Mouse (Mus musculus) c-Kit-negative CD71-positive TER-119-positive erythroid progenitor cells, embryonic 14.5 days (primary cell): ENCODE results near the gene Macrod1.

Experiments used
- DNase-seq: peaks from one replicate; pipeline ENCODE4 v3.0.0-alpha.2; 2013; ENCODE audit warnings: low read depth, low spot score

The Macrod1 gene

DNA sequence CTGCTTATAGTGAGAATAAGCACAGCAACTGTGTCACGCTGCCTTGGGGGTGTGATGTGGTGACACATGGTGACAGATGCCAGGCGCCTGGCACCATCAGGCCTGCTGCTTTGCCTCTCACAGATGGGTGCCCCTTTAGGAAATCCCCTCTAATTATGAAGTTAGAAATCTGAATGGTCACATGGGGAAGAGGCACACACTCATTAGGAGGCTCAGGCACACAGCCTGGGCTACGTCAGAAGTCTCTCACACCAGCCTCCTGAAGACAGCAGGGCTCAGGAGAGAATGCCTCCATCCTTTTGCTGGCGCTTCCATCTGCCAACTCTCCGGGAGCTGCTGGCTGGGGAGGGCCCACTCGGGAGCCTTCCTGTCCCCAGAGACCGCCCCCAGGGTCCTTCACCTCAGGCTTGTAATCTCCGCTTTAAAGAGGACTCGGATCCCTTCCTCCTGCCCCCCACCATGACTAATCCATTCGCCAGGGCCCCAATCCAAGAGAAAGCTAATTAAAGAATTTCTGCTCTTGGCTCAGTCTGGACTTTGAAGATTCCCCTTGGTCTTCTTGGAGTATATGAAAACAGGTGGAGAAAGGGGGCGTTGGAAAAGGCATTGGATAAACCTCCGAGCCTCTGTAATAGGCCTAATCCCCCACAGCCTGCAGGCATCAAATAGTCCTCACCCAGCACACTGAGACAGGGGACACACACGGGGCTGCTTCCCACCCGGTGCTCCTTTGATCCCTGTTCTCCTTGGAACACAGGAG, 26.6 kb downstream of the Macrod1 start:
- no peak for DNase-seq

DNA sequence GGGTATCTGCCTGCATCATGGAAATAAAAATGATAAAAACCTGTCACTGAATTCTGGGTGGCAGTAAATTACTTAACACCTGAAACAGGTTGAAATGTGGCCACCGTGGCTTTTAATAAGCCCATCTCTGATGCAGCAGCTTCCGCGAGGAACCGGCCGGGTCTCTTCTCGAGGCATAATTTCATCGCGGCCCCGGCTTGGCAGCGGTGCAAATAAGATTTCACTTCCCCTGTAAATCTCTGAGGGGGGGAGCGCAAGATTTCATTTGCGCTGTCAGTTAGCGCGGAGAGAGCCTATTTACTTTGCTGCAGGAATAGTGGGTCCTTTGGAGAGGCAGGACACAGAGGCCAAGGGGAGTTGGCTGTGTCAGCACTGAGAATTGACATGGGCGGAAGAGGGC, 28.1 kb downstream of the Macrod1 start:
- no peak for DNase-seq

DNA sequence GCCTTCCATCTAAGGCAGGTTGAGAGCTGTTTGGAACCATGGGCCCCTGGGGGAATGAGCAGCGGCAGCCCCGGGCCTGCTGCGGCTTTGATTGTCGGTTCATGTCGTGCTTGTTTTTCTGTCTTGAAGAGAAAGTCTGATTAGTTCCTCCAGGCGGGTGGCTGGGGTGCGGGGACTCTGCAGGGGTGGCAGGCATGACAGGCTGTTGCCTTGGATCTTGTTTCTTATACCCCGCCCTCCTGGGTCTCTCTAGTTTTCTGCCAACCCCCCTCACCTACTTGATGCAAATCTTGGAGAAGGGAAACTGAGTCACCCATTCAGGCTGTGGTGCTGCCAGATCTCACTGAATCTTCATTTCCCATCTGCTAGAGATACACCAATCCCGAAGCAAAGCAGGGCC, 31.9 kb downstream of the Macrod1 start:
- DNase-seq: no peak

DNA sequence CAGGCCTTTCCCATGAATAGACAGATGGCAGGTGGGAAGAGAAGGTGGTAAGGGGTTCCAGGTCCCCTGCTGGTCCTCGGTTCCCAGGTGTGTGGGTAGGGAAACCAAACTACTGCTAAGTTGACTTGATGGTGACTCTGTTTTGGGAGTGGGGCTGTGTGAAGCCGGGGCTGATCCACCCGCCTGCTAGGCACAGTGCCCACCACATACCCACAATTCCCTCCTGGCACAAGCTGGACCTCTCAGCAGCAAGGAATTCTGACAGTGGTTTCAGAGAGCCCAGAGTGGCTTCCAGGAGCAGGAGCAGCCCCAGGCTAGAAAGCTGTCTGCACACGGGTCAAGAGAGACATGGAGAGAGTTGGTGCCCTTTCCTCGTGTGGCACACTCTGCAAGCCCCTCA, 32.4 kb downstream of the Macrod1 start:
- no peak for DNase-seq

DNA sequence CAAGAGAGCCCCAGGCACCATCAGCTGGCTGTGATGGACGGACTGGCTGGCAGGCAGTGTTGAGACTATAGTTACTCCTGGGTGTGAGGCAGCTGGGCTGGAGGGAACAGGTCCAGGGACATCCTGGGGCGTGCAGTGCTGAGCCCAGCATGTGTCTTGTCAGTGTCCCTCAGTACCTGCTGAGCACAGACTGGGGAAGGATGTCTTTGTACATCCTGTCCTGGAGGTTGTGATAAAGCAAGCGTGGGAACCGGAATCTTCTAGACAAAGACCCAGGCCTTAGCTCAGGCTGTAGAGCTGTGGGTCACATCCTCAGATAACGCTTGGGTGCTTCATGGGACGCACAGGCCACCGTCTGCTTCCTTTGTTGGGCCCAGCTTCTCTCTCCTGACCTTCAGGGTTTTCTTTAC, 33.2 kb downstream of the Macrod1 start:
- DNase-seq: no peak

DNA sequence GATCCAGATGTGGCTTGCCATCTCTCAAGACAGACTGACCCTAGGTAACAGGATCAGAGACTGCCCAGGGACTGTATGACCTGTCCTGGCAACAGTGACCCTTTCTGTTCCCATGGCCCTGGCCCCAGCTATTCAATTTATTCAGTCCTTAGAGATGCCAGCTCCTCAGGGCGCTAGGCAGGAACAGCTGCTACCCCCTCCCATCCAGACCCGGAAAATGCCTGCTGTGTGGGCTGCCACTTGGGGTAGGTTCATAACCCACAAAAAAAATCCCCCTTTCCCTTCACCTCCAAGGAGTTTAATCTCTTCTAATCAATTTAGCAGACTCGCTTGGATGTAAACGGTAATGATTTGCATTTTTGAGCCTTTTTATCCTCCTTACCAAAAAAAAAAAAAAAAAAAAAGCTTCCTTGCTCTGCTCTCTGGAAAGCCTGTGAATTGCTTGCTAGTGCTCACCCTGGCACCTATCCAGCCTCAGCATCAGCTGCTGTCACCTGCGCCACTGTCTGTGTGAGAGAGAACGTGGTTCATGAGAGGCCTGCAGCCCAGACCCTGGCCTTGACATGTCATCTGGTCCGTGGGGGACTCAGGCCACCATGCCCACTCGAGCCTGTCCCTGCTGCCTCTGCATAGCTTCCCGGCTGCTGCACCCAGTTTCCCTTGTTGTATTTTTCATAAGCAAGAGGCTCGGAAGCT, 33.9 kb downstream of the Macrod1 start:
- no peak for DNase-seq

DNA sequence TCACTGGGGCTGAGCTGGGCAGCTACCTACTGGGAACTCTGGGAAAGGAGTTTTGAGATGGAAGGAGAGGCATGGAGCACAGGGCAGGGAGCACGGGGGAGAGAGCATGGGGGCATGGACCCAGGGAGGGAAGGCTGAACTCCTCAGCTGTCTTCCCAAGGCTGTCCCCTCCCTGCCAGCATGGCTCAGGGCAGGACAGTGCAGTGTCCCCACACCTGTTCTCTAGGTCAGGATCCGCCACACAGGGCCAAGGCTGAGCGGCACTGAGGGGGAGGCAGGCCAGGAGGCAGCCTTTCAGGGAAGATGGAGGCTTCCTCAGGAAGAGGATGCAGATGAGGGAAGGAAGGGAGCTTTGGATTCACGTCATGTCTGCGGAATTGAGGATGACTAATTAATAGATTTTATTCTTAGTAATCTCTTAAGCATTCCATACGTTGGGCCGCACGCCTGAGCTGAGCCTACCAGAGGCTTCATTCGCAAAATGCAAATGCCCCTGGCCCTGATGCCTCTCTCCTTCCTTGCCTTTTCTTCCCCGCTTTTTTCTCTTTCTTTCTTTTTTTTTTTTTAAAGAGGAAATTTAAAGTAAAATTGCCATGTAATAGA, 34.9 kb downstream of the Macrod1 start:
- DNase-seq: no peak

DNA sequence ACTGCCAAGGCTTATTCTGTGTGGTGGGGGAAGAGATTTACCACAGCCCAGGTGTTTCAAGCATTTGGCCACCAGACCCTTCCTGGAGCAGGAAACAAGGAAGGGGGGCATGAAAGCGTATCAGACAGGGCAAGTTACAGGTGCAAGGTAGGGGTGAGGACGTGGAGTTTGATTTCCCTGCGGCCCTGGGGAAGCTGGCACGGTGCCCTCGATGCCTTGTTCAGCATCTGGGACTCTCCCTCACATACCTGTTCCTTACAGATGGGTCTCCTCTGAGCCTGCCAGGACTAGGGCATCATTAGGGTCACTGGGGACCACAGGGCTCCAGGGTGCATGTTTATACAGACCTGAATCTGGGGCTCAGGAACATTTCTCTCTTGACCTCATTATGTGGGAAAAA, 36.1 kb downstream of the Macrod1 start:
- DNase-seq: no peak

DNA sequence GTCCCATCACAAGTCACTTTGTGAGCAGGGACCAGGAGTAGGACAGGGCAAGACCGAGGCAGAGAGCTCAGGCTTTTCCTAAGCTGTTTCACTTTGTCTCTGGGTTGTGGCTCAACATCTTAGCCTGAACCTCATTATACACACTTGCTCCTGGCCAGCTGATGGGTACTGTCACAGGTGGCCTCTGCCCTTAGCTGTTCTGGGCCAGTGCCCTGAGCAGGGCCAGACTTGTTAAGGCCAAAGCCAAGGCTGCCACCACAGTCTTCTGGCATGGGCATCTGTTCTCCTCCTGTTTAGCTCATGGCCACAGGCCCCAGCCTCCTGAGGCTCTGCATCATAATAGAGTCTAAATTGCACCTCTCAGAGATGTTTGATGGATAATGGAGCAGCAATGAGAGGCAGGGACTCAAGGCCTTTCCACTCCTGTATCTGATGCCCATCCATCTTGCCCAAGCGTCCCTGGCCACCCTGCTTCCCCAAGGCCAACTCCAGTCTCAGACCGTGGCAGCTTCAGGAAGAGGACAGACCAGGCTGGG, 43.1 kb downstream of the Macrod1 start:
- DNase-seq: no peak

DNA sequence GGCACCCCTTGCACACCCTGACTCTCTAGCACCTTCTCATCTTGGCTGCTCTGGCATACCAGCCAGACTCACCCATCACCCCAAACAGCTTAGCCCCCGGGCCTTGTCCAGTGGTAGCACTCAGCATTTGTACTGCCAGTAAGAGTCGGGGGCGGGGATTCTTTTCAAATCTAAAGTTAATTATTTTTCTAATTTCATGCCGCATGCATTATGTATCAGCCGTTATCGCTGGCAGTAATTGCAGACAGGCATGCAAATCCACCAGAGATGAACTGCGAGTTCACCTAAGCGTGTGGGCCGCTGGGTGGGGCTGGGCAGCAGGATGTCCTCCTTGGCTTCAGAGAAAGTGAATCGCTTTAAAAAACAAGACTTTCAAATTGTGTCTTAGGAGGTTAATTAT, 45.4 kb downstream of the Macrod1 start:
- DNase-seq: no peak

DNA sequence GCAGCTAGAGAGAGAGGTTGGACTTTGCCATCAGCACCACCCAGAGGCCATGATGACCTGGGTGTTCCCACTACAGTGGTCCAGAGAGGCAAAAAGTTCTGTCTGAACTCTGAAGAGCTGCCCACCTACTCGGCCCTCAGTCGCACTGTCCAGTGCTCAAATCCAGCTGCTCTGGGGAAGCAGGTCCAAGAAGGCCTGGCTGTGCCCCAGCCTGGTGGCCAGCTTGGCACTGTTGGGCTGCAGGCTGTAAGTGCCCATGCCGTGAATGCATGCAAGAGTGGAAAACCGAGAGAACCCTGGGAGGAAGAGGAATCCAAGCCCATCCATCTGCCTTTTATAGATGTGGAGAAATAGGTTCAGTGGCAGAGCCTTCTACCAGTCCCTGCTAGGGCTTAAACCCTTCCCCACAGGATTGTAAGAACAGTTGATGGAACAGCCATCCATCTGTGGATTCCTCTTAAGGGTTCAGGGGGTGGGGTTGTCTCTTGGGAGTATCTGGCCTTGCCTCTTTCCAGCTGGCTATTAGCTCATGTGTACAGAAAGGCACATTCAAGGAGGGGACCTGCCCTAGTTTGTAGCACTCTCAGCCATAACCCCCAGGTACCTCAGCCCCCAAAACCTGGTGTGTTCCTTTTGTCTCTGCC, 46.9 kb downstream of the Macrod1 start:
- DNase-seq: no peak

DNA sequence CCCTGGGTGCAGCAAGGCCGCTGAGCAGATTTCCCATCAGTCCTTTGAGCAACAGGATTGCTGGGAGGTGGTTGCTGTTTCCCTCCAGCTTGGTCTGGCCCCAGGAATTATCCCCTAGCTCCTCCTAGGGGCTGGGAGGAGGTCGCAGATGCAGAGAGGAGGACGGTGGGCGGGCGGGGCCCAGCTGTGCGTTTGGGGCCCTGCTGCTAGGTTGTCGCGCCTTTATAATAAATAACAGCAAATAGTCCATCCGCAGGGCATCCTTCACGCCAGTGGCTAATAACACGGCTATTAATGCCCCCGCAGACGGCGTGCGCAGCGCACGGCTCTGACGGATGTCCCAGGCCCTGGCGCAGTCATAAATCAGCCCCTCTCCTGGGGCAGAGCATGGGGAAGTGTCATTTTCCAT, 47.4 kb downstream of the Macrod1 start:
- no peak for DNase-seq

DNA sequence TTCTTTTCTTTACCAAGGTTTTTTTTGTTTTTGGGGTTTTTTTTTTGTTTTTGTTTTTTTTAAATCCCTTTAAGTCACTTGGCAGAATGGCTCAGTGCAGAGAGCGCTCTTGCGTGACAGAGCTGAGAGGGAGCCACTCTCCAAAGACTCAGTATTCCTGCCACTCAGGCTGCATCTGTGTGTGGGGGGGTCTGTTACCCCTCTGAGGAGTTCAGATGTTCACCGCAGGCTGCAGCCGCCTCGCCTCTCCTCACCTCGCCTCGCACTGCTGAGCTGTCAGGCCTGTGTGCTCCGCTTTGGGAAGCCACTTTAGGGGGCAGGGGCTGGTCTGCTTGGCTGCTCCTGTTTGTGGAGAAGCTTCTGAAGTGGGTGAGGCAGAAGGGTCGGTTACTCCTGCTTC, 48.9 kb downstream of the Macrod1 start, which contains the start of gene Flrt1:
Gene Flrt1, minus strand, starts transcription at position 186 of the 400 bp plus-strand sequence.
- no peak for DNase-seq

DNA sequence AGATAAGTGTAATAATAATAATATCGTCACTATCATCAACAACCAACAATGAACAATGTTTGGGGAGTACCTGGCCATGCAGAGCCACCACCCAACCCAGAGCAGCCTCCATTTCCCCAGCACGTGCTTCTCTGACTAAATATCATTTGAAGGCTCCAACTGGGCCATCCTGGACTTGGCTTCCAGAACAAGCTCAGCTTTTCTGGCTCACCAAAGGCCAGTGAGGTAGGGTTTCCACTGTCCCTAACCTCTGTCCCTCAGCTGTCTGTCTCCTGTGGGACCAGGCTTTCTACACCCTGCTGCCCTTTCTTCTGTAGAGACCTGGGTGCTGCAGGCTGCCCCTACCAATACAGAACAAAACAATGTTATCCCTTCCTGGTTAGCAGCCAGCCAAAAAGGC, 50.0 kb downstream of the Macrod1 start:
- no peak for DNase-seq

DNA sequence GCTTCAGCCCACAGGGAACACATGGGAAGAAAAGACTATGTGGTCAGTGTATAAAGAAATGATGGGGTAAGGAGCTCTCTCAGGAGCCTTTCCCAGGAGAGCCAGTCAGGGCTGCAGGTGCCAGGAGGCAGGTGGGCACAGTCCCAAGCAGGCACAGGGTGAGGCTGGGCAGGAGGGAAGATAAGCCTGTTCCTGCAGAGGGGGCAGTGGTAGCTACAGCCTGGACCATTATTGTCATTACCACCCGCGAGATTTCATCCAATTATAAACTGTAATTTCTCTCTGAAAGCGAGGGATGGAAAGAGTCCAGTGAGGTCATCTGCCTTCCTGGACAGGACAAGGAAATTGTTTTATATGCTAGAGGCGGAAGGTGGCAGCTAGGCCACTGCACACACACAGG, 50.6 kb downstream of the Macrod1 start:
- DNase-seq: no peak

DNA sequence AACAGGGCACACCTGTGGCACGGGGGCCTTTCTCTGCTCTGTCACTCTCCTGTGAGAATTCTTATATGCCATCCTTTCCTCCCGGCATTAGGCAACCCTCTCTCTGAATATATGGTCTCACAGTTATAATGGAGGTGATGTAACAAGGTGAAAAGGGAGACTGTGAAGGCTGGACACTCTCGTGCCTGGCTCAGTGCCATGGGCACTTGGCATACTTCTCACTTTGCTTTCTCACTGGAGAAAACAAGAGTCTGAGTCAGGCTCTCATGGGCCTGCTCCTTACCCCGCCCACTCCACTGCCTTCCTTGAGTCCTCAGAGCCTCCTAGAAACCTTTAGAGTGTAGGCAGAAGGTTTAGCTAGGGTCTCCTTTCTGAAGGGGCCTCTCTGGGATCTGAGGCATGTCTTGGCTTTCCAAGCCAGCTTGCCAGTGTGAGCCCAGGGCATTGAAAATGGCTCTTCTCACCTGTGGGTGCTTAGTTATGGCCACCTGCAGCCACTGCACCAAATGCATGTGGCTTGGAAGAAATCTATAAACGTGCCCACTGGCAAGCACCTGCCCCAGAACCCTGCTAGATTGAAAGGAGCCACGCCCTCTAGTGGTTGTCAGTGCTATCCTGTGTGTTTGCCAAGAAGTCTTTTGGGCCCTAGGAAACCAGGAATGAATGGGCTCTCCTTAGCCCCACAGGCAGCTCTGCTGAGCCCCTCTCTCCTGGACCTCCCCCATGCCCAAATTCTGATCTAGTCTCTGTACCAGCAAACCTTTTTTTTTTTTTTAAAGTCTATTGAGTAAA, 51.7 kb downstream of the Macrod1 start:
- DNase-seq: no peak

DNA sequence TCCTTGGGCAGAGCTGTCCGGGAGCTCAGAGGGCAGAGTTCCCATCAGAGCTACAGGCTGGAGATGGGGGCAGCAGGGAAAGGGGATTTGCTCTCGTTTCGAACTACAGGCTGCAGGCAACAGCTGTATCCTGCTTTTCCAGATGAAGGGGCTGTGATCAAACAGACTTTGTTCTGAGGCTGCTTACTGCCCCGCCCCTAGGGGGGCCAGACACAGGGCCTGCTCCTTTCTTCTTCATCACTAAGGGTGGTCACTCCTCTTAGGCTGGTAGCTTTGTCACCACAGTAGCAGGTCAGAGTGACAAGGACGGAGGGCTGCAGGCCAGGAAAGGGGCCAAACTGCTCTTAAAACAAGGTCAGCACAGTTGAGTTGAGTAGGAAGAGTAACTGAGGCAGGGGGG, 53.5 kb downstream of the Macrod1 start:
- no peak for DNase-seq

DNA sequence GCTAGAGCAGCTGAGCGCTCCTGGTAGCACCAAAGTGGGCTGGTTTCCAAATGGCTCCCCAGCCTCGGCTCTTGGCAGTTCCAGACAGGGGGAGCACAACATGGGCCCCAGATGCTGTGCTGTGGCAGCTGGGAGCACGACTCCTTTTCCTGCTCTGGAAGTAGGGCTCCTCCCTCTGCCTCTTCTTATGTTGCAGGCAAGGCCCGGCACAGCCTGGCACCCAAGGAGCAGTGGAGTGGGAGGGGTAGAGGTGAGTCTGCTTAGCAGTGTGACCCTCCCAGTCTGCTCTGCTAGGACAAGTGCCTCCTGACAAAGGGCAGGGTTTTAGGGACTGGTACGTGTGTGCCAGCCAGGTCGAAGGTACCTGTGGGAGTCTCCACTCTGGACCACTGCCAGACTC, 54.3 kb downstream of the Macrod1 start:
- DNase-seq: no peak

DNA sequence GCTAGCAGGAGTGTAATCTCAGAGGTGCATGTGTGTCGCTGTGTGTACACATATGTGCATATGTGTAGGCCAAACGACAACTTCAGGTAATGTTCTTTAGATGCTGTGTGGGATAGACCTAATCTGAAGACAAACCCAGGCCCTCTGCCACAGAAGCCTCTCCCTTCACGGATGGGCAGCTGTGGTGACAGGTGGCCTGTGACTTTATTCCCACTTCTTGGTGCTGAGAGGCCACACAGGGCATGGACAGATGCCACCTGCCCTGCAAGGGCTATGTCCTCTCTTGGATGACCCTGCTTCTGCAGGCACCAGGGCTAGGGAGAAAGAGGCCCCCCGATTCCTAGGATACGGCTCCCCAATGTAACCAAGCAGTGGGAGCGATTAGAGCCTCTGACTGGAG, 54.7 kb downstream of the Macrod1 start:
- no peak for DNase-seq

DNA sequence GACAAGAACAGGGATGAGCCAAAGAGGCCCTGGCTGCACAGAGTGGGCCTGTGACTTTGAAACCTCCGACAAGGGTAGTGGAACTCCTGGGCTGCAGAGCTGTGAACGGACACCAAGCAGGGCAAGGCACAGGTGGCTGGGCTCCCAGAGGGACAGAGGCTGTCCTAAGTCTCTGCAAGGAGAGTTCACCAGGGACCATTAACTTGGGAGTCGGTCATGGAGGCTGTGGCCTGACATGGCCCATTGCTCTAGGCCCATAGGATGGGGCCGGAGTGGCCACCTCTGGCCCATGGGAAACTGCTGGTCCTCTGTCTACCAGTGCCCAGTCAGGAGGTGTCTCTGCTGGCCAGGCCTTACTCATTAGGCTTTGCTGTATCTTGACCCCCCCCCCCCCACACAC, 55.1 kb downstream of the Macrod1 start:
- no peak for DNase-seq

DNA sequence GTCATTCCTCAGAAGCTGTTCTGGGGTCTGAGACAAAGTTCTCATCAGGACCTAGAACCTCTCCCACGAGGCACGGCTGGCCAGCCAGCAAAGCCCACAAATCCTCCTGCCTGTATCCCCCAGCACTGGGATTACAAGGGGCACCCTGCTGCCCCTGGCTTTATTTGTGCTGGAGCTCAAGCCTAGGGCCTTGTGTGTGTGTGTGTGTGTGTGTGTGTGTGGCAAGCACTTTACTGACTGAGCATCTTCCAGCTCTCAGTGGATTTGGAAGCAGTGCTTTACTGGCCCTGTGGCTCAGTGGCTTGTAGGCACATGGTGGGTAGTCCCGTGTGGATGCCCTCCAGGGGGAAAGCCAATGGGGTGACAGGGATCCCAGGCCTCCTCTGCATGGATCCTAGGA, 56.0 kb downstream of the Macrod1 start:
- no peak for DNase-seq
